Mouse (Mus musculus) adrenal gland, adult 18-20 months (tissue): ENCODE measurements around the gene Gm3696. TPM values are rescaled to one million over a fixed set of nuclear protein-coding genes. Genes with fewer than 3 reads are reported as not detected.
"Not testable (repeated sequence)": the region's sequence is repeated elsewhere in the genome, so short reads cannot be mapped to it uniquely, and the experiment has no call there.

Source experiments
- DNase-seq, 2 experiments: peaks; one replicate each; pipeline ENCODE4 v3.0.0; 2021 to 2022; ENCODE audit warnings: low spot score in 2 of 2
- long read RNA-seq, 2 experiments: library from polyadenylated mRNA; stranded (forward); transcript quantifications; one replicate each; pipeline ENCODE4 v2.0.0; 2021
- total RNA-seq, 2 experiments: library from RNA; stranded (reverse); gene quantifications; 1 replicate in 1 of 2; 2 replicates in 1 of 2; pipeline ENCODE4 v1.2.3; 2021

The Gm3696 gene
- total RNA-seq, result under 1 TPM in 1 of 2 experiments, not detected in 1; 0.19 TPM
- long read RNA-seq, experiment 1, result 0 reads
- long read RNA-seq, experiment 2, result 0 reads

GRCm38 (mm10) chr14:7100521-7100920 is at the start of gene Gm3696:
Gene Gm3696 (minus strand): TSS chr14:7100621.
- DNase-seq, result not testable (repeated sequence)

DNA sequence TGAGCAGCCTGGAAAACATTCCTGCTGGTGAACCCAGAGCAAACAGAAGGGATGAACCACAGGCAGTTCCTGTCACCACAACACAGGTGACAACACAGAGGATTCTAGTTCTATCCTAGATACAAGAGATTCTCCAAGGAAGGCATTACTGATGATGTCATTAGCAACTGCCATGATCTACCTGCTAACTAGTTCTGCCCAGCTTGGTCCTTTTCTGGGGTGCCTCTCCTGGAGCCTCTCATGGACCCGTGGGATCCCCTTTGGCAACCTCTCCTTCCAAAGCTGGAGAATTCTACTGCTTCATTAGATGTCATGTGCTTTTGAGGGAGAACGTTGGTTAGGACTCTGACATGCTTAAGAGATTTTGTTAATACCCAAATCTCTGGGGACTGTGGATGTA is 24.9 kb upstream of the Gm3696 start, which contains the start of gene Gm6676:
TSS of gene Gm6676 (minus strand) at position 101 of the 400 bp plus-strand sequence.
- not testable (repeated sequence) for DNase-seq

DNA sequence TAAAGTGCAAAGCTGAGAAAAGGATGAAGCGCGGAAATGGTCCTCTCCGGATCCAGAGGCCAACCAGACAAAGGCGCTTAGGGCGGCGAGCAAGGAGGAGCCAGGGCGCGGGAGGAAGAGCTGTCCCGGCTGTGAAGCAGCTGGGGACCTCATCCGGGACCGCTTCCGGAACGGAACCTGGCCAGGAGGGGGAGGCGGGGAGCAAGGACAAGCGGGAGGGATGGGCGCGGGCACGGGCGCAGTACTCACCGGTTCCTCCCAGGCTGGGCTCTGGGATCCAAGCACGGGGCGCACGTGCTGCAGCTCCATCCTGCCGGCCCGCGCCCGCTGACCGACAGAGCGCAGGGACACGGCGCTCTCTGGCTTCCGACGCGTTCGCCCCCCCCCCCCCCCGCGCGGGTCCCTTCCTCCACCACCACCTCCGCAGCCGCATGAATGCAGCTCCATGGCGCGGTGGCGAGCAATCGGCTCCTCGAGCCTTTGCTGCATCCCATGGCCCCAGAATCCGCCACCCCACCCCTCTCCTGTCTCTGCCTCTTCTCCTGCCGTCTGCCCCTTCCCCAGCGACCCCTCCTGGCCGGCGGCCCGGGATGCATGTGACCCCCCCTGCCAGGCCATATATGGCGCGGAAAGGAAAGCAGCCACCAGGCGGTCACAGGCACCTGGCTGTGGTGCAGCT is 4.8 kb upstream of the Gm3696 start:
- not testable (repeated sequence) for DNase-seq

DNA sequence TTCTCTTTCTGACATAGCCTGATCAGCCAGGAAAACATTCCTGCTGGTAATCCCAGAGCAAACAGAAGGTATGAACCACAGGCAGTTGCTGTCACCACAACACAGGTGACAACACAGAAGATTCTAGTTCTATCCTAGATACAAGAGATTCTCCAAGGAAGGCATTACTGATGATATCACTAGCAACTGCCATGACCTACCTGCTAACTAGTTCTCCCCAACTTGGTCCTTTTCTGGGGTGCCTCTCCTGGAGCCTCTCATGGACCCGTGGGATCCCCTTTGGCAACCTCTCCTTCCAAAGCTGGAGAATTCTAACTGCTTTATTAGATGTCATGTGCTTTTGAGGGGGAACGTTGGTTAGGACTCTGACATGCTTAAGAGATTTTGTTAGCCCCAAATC is 55.6 kb downstream of the Gm3696 start, which contains the start of gene Gm3685:
TSS of gene Gm3685 (minus strand) at position 101 of the 400 bp plus-strand sequence.
- not testable (repeated sequence) for DNase-seq

Other genes starting within 250 kb of the Gm3696 start
- gene Gm3667, start 210.7 kb downstream of the Gm3696 start, total RNA-seq, result not detected
- gene Gm6356, start 126.8 kb downstream of the Gm3696 start, total RNA-seq, result not detected
- under 1 TPM in 1 of 2 experiments, not detected in 1; 0.19 TPM for gene Gm10406, start 73.2 kb downstream of the Gm3696 start, total RNA-seq
- gene Gm3685, start 55.7 kb downstream of the Gm3696 start, total RNA-seq, result not detected
- not detected for gene Gm6676, start 24.8 kb upstream of the Gm3696 start, total RNA-seq
- gene Gm3512, start 73.9 kb upstream of the Gm3696 start, total RNA-seq, result under 1 TPM; 0.20 to 0.22 TPM
- gene Gm16434, start 93.9 kb upstream of the Gm3696 start, total RNA-seq, result not detected
- not detected for gene Gm3727, start 164.1 kb upstream of the Gm3696 start, total RNA-seq
- not detected for gene Gm3739, start 214.4 kb upstream of the Gm3696 start, total RNA-seq
- not detected for gene Gm5797, start 231.8 kb upstream of the Gm3696 start, total RNA-seq